Mouse (Mus musculus): ENCODE results near the gene Arhgef28. TPM values are rescaled to one million over a fixed set of nuclear protein-coding genes. Genes with fewer than 3 reads are reported as not detected.
A peak's percentile ranks its signal among the peaks of the same experiment; 100 is the strongest.

Gene Arhgef28
- 10 to 100 TPM; 52.0 to 54.8 TPM for total RNA-seq (2021)

DNA sequence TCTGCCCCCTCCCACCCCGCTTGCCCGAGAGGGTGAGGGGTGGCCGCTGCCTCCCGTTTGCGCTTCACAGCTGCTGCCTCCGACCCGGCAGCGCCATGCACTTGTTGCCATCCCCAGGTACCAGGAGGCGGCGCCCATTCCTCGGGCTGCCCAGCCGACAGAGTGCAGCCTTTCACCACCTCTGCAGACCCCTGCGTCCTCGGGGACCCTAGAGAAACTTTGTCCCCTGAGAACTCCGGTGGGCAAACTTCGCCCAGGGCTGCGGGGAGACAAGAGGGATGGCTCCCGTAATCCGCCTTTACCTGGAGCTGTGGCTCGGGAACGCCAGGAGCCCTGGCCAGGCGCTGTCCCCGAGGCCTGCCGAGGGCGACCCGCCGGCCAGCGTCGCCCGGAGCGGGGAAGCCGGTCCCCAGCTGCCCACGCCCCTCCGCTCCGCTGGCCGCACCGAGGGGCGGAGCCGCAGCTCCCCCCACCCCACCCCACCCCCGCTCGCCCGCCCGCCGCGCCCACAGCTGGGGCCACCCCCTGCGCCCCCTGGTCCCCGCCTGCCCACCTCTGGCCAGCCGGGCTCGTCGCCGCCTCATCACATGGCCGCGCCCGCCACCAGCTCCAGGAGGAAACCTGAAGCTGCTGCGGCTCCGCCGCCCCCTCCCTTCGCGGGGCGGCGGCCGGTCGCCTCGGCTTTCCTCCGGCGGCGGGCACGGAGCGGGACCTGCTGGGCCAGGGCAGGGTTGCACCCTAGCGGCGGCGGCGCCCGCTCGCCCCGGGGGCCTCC, at the start of gene Arhgef28:
TSS of gene Arhgef28 (minus strand) at position 669 of the 775 bp plus-strand sequence.
- DNase-seq (ENCODE audit: extremely low spot score in 1 of 2, low spot score in 2 of 2): peak; percentile 13 to 81
- intact Hi-C loops (cut with DNase I): no loop called here

GRCm38 (mm10) chr13:98254921-98255320, 48.7 kb upstream of the Arhgef28 start:
- intact Hi-C loops (cut with DNase I): no loop called here
- DNase-seq (ENCODE audit: extremely low spot score in 1 of 2, low spot score in 2 of 2): peak; percentile 68 to 74

GRCm38 (mm10) chr13:98249594-98249993, 43.4 kb upstream of the Arhgef28 start:
- no peak for DNase-seq (ENCODE audit: extremely low spot score in 1 of 2, low spot score in 2 of 2)
- intact Hi-C loops (cut with DNase I): no loop called here

DNA sequence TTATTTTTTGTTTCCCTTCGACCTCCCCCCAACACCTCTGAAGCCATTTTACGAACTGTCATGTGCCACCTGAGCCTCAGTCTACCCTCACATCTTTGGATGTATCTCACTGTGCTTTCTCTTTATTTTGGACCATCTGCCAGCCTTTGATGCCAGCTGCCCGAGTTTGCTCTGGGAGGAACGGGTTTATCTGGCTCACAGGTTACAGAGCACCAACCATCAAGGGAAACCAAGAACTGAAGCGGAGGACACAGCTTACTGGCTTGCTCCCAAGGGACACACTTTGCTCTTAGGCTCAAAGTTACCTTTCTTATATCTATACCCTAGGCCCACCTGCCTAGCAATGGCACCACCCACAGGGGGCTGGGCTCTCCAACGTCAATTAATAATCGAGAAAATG, 39.1 kb upstream of the Arhgef28 start:
- intact Hi-C loops (cut with DNase I): no loop called here
- DNase-seq (ENCODE audit: extremely low spot score in 1 of 2, low spot score in 2 of 2): no peak

GRCm38 (mm10) chr13:98244571-98245350, 38.5 kb upstream of the Arhgef28 start:
- DNase-seq (ENCODE audit: extremely low spot score in 1 of 2, low spot score in 2 of 2): no peak
- intact Hi-C loops (cut with DNase I): loop anchor here (5.0 kb wide), 1 partner anchor 1007 kb away; no protein-coding TSS in a partner anchor

DNA sequence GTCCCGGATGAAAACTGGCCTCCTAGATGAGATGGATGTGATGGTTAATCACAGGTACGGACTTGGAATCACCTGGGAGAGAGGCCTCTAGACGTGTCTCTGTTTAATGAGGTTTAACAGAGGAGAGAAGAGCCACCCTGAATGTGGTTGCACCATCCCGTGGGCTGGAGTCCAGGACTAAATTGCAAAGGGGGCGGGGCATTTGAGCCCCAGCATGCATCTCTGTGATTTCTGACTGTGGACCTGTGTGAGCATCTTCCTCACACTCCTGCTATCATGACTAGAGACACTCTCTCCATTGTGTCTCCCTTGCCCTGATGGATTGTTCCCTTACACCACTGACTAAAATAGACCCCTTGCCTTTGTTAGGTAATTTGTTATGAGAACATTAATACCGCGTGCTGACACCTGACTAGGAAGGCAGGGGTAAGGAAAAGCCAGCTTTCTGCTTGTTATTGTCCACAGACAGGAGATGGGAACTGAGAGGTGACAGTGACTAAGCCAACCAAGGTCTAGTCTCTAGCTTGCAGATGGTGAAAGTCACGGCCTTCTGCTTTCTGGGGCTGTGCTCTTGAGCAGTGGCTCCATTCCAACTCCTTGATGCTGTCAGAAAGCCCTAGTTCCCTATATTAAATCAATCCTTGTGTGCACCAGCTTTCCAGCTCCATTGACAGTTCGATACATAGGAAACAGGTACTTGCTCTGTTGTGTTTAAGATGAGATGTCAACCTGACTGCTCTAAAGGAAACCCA, 35.5 kb upstream of the Arhgef28 start:
- DNase-seq (ENCODE audit: extremely low spot score in 1 of 2, low spot score in 2 of 2): no peak
- intact Hi-C loops (cut with DNase I): loop anchor here (2.0 to 5.0 kb wide), 2 partner anchors 211 to 1004 kb away; no protein-coding TSS in a partner anchor

DNA sequence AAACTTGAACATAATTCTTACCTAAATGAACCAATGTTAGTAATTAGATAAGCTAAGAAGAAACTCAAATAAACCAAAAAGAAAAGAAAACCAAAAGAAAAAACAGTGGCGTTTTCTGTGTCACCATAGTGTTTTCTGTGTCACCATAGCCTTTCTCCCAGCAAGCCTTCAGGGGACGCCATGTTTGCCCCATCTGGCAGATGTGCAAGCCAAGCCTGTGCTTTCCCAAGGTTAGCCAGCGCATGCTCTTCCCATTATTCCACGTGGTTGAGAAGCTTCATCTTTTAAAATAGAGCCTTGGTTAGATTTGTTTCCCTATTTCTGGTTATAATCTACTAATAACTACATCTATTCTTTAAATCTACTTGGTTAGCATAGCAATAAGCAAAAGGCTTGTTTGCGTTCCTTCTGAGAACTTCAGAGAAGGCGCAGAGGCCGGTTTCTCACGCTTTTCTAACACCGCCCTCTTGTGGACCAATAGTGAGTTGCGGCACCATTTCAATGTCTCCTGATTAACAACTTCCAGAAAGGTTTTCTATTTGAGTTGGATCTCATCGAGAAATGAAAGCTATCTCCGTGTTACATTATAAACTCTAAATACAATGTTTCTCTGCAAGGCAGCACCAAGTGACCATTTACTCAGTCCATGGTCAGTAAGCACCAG, 33.9 kb upstream of the Arhgef28 start:
- intact Hi-C loops (cut with DNase I): loop anchor here (2.0 to 5.0 kb wide), 2 partner anchors 209 to 1003 kb away; no protein-coding TSS in a partner anchor
- DNase-seq (ENCODE audit: extremely low spot score in 1 of 2, low spot score in 2 of 2): peak; percentile 69 to 73

DNA sequence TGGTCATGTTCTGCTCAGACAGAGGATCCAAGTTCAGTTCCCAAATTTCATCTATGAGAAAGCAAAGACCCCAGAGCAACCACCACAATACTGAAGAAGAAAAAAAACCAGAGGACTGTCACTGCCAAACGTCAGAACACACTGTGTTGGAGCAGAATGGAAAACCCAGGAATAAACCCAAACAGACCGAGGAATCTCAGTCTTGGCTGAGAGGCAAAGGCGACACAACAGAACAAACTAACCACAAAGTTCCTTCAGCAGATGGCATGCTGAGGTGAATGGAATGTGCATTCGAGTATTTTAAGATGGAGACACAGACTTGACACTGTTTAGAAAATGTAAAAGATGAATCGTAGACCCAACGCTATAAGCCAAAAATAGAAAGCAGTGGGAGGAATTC, 29.2 kb upstream of the Arhgef28 start:
- intact Hi-C loops (cut with DNase I): no loop called here
- DNase-seq (ENCODE audit: extremely low spot score in 1 of 2, low spot score in 2 of 2): no peak

DNA sequence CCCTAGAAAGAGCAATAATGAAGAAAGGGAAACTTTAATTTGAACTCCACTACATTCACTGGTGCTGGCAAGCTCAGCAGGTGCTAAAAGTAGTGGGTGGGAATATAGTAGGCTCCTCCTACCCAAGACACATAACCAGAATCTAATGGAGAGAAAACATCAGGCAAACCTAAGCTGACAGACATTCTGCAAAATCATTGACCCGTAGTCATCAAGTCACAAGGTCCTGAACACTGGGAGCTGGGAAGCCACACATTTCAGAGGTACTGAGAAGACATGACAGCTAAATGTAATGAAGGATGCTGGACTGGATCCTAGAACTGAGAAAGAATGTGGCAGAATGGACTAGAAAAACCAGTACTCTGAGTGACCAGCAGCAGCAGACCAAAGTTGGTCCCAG, 24.3 kb upstream of the Arhgef28 start:
- DNase-seq (ENCODE audit: extremely low spot score in 1 of 2, low spot score in 2 of 2): no peak
- intact Hi-C loops (cut with DNase I): no loop called here

DNA sequence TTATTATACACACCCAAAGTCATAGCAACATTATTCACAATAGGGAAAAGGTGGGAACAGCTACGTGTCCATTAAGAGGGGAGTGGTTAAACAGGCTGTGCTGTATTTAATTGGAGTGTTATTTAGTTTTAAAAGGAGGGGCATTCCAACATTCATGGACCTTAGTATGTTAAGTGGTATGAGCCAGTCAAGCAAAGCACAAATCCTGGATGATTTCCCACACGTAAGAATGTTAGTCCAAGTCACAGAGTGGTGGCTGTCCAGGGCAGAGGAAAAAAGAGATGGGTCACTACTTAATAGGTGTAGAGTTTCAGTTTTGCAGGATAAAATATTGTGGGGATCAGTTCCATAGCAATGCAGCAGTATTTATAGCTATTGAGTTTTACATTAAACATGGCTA, 20.0 kb upstream of the Arhgef28 start:
- no peak for DNase-seq (ENCODE audit: extremely low spot score in 1 of 2, low spot score in 2 of 2)
- intact Hi-C loops (cut with DNase I): no loop called here

- intact Hi-C loops (cut with DNase I): loop anchor here (5.0 kb wide), 1 partner anchor 191 kb away; no protein-coding TSS in a partner anchor
Observed at GRCm38 (mm10) chr13:98222848-98223247, 16.6 kb upstream of the Arhgef28 start.

DNA sequence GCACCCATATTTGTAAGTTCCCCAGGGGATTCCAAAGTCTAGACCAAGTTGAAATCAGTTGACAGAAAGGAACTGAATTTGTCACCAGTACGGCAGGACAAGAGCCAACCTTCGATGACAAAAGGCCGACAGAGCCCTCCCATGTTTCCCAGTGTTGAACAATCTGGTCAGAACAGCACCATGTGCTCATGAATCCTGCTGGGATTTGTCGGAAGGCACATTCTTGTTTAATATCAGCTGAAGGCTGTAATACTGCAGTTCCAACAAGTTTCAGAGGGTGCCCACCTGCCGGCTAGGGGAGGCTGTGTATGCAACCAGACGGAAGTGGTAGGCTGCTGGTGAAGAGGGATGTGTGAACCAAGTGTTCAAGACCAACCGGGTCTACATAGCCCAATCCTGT, 3.9 kb upstream of the Arhgef28 start:
- intact Hi-C loops (cut with DNase I): no loop called here
- no peak for DNase-seq (ENCODE audit: extremely low spot score in 1 of 2, low spot score in 2 of 2)

More at GRCm38 (mm10) chr13:98222848-98223247, 16.6 kb upstream of the Arhgef28 start:
- no peak for DNase-seq (ENCODE audit: extremely low spot score in 1 of 2, low spot score in 2 of 2)

DNA sequence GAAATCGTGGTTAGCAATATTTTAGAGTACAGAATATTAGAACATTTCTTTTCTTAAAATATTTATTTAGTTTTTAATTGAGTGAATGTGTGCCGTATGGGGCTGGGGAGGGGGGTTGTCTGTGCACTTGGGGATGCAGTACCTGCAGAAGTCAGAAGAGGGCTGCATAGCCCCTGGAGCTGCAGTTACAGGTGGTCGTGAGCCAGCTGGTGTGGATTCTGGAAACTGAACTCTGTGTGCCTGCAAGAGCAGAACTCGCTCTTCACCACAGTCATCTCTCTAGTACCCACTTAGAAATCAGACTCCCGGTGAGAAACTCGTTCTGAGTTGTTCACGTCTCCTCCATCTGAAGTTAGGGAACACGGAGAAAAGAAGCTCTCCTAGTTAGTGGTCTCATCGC, 2.6 kb upstream of the Arhgef28 start:
- peak in 1 of 2 experiments; percentile 60 for DNase-seq (ENCODE audit: extremely low spot score in 1 of 2, low spot score in 2 of 2)
- intact Hi-C loops (cut with DNase I): no loop called here

DNA sequence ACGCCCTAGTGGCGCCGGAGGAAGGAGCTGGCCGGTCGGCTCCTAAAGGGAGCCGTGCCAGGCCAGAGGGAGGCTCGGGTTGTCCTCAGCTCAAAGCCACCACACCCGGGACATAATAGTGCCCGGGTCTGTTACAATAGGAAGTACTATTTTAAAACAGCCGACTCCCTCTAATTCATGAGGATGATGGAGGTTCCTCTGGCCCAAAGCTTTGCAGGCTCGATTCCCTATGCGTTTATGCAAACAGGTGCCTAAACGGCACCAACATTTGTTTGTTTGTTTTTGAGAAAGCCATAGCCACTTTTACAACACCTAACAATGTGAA, 269 bp upstream of the Arhgef28 start:
- intact Hi-C loops (cut with DNase I): no loop called here
- DNase-seq (ENCODE audit: extremely low spot score in 1 of 2, low spot score in 2 of 2): no peak

GRCm38 (mm10) chr13:98205111-98205510, 1.1 kb downstream of the Arhgef28 start:
- intact Hi-C loops (cut with DNase I): no loop called here
- no peak for DNase-seq (ENCODE audit: extremely low spot score in 1 of 2, low spot score in 2 of 2)

DNA sequence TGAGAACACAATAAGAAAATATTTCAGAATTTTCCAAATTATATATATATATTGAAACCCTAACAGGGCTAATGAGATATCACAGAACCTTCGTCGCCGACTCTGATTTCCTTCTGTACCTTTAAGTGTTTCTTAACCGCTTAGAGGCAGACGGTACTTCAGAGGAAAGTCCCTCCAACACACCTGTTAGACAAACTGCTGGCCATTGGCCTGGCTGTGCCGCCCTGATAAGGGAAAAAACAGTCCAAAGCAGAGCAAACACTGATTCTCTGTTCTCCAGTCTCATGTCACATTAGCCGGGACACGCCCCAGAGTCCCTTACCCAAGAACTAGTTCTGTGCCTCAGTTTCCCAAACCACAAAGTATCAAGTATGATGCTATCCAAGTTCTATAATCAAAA, 1.9 kb downstream of the Arhgef28 start:
- intact Hi-C loops (cut with DNase I): no loop called here
- DNase-seq (ENCODE audit: extremely low spot score in 1 of 2, low spot score in 2 of 2): no peak

GRCm38 (mm10) chr13:98201436-98201835, 4.8 kb downstream of the Arhgef28 start:
- DNase-seq (ENCODE audit: extremely low spot score in 1 of 2, low spot score in 2 of 2): no peak
- intact Hi-C loops (cut with DNase I): no loop called here

- DNase-seq (ENCODE audit: extremely low spot score in 1 of 2, low spot score in 2 of 2): no peak
Observed at GRCm38 (mm10) chr13:98192596-98192995, 13.6 kb downstream of the Arhgef28 start.

DNA sequence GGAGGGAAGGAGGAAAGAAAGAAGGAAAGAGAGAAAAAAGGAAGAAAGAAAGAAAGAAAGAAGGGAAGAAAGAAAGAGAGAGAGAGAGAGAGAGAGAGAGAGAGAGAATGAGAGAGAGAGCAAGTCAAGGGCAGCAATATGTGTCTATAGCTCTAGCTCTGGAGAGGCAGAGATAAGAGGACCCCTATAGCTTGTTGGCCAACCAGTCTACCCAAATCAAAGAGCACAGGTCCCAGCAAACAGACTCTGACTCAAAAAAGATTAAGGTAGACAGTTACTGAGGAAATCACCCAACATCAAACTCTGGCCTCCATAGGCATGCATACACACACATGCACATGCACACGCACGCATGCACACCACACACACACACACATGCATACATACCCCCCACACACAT, 17.7 kb downstream of the Arhgef28 start:
- DNase-seq (ENCODE audit: extremely low spot score in 1 of 2, low spot score in 2 of 2): no peak
- intact Hi-C loops (cut with DNase I): no loop called here

More at GRCm38 (mm10) chr13:98192596-98192995, 13.6 kb downstream of the Arhgef28 start:
- intact Hi-C loops (cut with DNase I): no loop called here
